Mouse (Mus musculus) macrophage (primary cell): ENCODE measurements around the gene Gm9945. TPM values are rescaled to one million over a fixed set of nuclear protein-coding genes. Genes with fewer than 3 reads are reported as not detected.

ENCODE experiments used
- H3K27ac ChIP-seq: fragments of 350-480 bp; formaldehyde crosslinking; 2 replicates; pipeline ENCODE4 v1.9.0; 2021
- H3K36me3 ChIP-seq: fragments of 350-480 bp; formaldehyde crosslinking; 2 replicates; pipeline ENCODE4 v1.9.0; 2021; ENCODE audit errors: inconsistent target
- H3K4me3 ChIP-seq: fragments of 350-480 bp; formaldehyde crosslinking; 2 replicates; pipeline ENCODE4 v1.9.0; 2021; ENCODE audit errors: inconsistent target
- H3K79me2 ChIP-seq: fragments of 350-480 bp; formaldehyde crosslinking; 2 replicates; pipeline ENCODE4 v1.9.0; 2021; ENCODE audit errors: inconsistent target
- WGBS: methylation state at CpG from one replicate; pipeline ENCODE4 v1.1.7; 2026; ENCODE audit warnings: inconsistent platforms; ENCODE audit not compliant: missing documents; 5-methylcytosine and 5-hydroxymethylcytosine counted together
- polyA plus RNA-seq: library from polyadenylated mRNA; stranded (reverse); fragments of 250-400 nt; gene quantifications from 3 replicates; pipeline ENCODE4 v1.2.4, GENCODE M21; 2018; ENCODE audit warnings: inconsistent platforms

The Gm9945 gene
- polyA plus RNA-seq, 1 experiment from 2014 or later = not detected

- no peaks in the 10 kb centered on the region for H3K79me2 ChIP-seq
- no peak overlapping the region for H3K27ac ChIP-seq
- no peak overlapping the region for H3K4me3 ChIP-seq
- 82% methylated on average over 2 of the region's 2 CpGs for WGBS
- H3K36me3 ChIP-seq = no peaks in the 10 kb centered on the region
Measured at GRCm38 (mm10) chr11:53451361-53451760, 28.6 kb upstream of the Gm9945 start.

- Histone ChIP-seq H3K4me3 (no peak overlapping the region), H3K27ac (no peak overlapping the region), H3K79me2 (no peaks in the 10 kb centered on the region), H3K36me3 (no peaks in the 10 kb centered on the region)
- WGBS = 98% methylated on average over 9 of the region's 9 CpGs
Measured at GRCm38 (mm10) chr11:53452396-53452795, 27.6 kb upstream of the Gm9945 start.

DNA sequence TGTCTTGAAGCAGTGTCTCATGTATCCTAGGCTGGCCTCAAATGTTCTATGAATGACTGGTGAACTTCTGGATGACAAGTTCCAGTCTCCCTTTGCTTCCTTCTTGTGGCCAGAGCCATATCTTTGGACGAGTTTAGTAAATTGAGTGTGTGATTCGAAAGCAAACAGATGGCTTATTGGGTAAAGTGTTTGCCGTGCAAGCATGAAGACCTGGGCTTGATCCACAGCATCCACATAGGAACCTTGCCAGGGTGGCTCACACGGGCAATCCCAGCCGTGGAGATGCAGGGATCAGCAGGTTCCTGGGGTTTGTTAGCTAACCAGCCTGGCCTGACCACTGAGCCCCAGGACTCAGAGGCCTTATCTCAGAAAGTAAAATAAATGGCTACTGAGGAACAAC, 26.9 kb upstream of the Gm9945 start:
- Histone ChIP-seq H3K79me2 (no peaks in the 10 kb centered on the region), H3K27ac (no peak overlapping the region), H3K36me3 (no peaks in the 10 kb centered on the region), H3K4me3 (no peak overlapping the region)
- 94% methylated on average over 5 of the region's 5 CpGs for WGBS

GRCm38 (mm10) chr11:53456474-53457371, 23.2 kb upstream of the Gm9945 start, which contains the start of the genes Gm10447 and Shroom1:
Gm10447 (minus strand) TSS chr11:53457110.
Shroom1 (plus strand) TSS chr11:53457205.
- 8% methylated on average over 42 of the region's 42 CpGs for WGBS
- Histone ChIP-seq H3K36me3 (no peaks in the 10 kb centered on the region), H3K27ac (no peak within 1 kb of the TSS), H3K4me3 (peak within 1 kb of the TSS; percentile 12; the same call in 1 of the 2 replicates), H3K79me2 (no peaks in the 10 kb centered on the region)

GRCm38 (mm10) chr11:53457372-53457954, 22.5 kb upstream of the Gm9945 start:
- H3K27ac ChIP-seq = no peak overlapping the region
- no peaks in the 10 kb centered on the region for H3K79me2 ChIP-seq
- 28% methylated on average over 29 of the region's 29 CpGs for WGBS
- H3K36me3 ChIP-seq = no peaks in the 10 kb centered on the region
- H3K4me3 ChIP-seq = no peak overlapping the region

DNA sequence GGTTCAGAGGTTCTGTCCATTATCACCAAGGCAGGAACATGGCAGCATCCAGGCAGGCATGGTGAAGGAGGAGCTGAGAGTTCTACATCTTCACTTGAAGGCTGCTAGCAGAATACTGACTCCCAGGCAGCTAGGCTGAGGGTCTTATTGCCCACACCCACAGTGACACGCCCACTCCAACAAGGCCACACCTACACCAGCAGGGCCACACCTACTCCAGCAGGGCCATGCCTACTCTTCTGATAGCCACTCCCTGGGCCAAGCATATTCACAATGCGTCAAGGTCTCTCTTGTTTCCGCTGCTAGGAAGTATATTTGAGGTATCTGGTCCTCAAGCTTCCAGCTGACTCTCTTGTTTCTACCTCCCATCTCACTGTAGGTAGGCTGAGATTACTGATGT, 21.0 kb upstream of the Gm9945 start:
- Histone ChIP-seq H3K4me3 (no peak overlapping the region), H3K36me3 (no peaks in the 10 kb centered on the region), H3K27ac (no peak overlapping the region), H3K79me2 (no peaks in the 10 kb centered on the region)
- WGBS = 94% methylated on average over 3 of the region's 3 CpGs

GRCm38 (mm10) chr11:53460192-53460591, 19.8 kb upstream of the Gm9945 start:
- 69% methylated on average over 3 of the region's 3 CpGs for WGBS
- Histone ChIP-seq H3K79me2 (no peaks in the 10 kb centered on the region), H3K4me3 (no peak overlapping the region), H3K27ac (no peak overlapping the region), H3K36me3 (no peaks in the 10 kb centered on the region)

GRCm38 (mm10) chr11:53461727-53462126, 18.2 kb upstream of the Gm9945 start:
- no peak overlapping the region for H3K4me3 ChIP-seq
- H3K27ac ChIP-seq = no peak overlapping the region
- H3K79me2 ChIP-seq = no peaks in the 10 kb centered on the region
- WGBS = 71% methylated on average over 4 of the region's 5 CpGs
- no peaks in the 10 kb centered on the region for H3K36me3 ChIP-seq

DNA sequence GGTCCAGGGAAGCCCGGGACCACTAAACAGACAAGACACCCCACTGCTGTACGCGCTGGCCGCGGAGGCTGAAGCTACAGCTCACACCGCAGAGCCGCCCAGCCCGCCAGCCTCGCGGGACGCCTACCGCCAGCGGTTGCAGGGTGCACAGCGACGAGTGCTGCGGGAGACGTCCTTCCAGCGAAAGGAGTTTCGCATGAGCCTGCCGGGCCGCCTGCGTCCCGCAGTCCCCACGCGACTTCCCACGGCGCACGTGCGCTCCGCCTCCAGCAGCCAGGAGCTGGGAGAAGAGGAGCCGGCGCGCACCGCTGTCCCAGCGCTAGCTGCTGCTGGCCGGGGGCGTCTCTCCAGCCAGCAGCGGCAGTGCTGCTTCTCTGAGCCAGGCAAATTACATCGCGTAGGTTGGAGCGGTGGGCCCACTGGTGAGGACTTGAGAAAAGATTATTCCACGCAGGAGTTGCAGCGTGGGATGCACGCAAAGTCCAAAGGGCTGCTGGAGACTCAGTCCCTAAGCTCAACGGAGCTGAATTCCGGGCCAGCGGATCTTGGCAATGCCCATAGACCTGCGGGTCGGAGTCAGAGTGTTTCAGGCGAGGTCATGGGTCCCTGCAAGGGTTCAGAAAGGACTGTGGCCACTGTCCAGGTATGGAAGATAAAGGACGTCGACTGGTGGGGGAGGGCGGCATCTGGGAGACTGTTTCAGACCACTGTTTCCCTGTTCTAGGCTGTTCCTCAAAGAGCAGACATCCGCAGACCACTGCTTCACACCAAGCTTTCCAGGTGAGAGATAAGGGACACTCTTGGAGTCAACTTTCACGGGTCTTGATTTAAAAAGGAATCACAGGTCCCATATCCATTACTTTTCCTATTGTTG, 16.2 kb upstream of the Gm9945 start:
- Histone ChIP-seq H3K4me3 (no peak overlapping the region), H3K79me2 (no peaks in the 10 kb centered on the region), H3K27ac (no peak overlapping the region), H3K36me3 (no peaks in the 10 kb centered on the region)
- WGBS = 21% methylated on average over 46 of the region's 55 CpGs

GRCm38 (mm10) chr11:53466231-53466971, 13.6 kb upstream of the Gm9945 start:
- 27% methylated on average over 38 of the region's 40 CpGs for WGBS
- Histone ChIP-seq H3K36me3 (no peaks in the 10 kb centered on the region), H3K79me2 (no peaks in the 10 kb centered on the region), H3K4me3 (no peak overlapping the region), H3K27ac (no peak overlapping the region)

DNA sequence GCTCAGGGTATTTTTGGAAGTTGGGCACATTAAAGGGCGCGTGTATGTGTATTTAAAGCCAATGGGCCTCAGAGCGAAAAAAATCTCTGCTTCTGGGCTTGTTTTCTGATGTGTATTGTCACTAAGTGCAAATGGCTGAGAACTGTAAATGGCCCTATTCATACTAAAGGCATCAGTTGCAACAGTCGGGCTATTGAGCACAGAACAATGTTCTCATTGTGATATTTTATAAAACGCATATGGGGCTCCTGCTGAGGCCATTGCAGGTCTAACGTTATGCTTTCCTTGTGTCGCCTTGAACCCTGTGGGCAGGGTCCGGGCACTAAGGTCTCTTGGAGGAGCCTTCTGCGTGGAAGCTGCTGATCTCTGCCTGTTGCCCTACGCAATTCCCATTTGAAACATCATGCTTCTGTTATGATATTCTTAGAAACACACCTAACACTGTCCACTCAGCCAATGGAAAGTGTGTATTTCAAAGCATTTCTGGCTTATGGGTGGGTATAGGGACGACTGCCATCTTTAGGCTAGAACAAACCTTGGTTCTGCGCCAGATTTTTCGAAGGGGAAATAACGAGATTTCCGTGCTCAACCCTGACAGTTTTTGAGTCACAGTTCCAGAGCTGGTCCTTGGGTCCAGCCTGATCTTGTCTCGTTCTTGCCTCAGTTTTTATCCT, 10.5 kb upstream of the Gm9945 start:
- no peaks in the 10 kb centered on the region for H3K79me2 ChIP-seq
- H3K36me3 ChIP-seq = no peaks in the 10 kb centered on the region
- WGBS = 47% methylated on average over 16 of the region's 16 CpGs
- no peak overlapping the region for H3K4me3 ChIP-seq
- H3K27ac ChIP-seq = no peak overlapping the region

DNA sequence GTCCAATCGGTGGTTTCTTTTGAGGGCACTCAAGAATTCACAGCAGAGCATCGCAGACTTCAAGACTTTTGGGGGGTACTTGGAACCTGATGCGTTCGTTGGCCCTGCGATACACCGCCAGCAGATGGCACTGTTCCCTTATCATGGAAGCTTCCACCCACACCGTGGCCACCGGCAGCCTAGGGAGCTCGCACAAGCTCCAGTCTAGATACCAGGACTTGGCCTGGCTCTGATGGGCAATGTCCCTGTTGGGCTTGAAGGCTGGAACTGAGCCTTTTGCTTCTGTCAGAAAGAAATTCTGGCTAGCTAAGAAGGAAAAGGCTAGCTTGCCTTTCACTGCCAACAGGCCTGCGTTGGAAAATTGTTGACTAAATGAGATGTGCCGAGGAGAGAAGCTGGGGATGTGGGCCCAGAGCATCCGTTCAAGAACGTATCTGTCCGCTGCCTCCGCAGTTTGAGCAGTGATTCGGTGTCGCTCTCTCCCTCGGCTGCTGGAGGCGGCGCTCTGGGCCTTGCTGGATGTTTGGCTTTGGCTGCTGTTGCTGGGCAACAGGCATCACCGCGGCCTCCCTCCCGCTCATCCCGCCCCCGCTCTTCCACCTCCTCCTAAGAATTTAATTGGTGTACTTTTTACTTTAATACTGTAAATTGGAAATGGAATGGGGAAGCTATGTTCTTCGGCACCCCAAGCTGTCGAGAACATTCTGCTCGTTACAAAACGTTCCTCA, 9.8 kb upstream of the Gm9945 start, which contains the start of gene Gm9837:
TSS of gene Gm9837 (minus strand) at position 512 of the 728 bp plus-strand sequence.
- Histone ChIP-seq H3K36me3 (no peaks in the 10 kb centered on the region), H3K4me3 (no peak within 1 kb of the TSS), H3K79me2 (no peaks in the 10 kb centered on the region), H3K27ac (no peak within 1 kb of the TSS)
- WGBS = 7% methylated on average over 29 of the region's 29 CpGs

DNA sequence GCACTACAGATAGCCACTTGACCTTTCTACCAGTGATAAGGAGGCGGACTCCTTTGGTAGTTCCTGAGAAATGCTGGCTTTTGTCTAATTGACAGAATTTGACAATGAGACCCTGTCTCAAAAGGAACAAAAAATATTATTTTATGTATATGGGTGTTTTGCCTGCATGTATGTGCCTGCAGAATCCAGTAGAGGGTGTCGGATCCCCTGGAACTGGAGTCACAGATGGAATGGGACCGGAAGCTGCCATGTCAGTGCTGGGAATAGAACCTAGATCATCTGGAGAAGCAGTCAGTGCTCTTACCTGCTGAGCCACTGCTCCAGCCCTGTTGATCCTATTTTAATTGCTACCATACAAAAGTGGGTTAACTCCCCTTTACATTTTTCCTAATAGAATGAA, 7.3 kb upstream of the Gm9945 start:
- WGBS = 94% methylated on average over 3 of the region's 3 CpGs
- no peak overlapping the region for H3K27ac ChIP-seq
- H3K4me3 ChIP-seq = no peak overlapping the region
- H3K36me3 ChIP-seq = no peaks in the 10 kb centered on the region
- no peaks in the 10 kb centered on the region for H3K79me2 ChIP-seq
